Mouse (Mus musculus) lung, adult 2 months (tissue): ENCODE data around the gene Zfp91. TPM values are rescaled to one million over a fixed set of nuclear protein-coding genes. Genes with fewer than 3 reads are reported as not detected.

Experiments
- DNase-seq: peaks from one replicate; pipeline ENCODE4 v3.0.0; 2022
- H3K4me1 ChIP-seq: fragments of 200-500 bp; 2 replicates; pipeline ENCODE4 v1.6.1; 2011; ENCODE audit warnings: low read length; ENCODE audit not compliant: control insufficient read depth, insufficient read depth
- H3K4me3 ChIP-seq: fragments of 200-500 bp; replicated peaks from 2 replicates; pipeline ENCODE3; 2011; ENCODE audit warnings: low read depth, mild to moderate bottlenecking, control low read depth, low read length; ENCODE audit errors: extremely low read depth
- CTCF ChIP-seq: fragments of 200-500 bp; IDR thresholded peaks from 2 replicates; pipeline ENCODE4 v1.5.1; 2011; ENCODE audit warnings: mild to moderate bottlenecking, low read length, control low read depth; ENCODE audit not compliant: insufficient read depth
- POLR2A ChIP-seq: fragments of 200-500 bp; IDR thresholded peaks from 2 replicates; pipeline ENCODE4 v1.6.1; 2011; ENCODE audit warnings: low read depth, mild to moderate bottlenecking, control low read depth, low read length, borderline replicate concordance; ENCODE audit errors: extremely low read depth
- WGBS: fragments of 180-500 bp; shearing (Covaris S2); methylation state at CpG from one replicate; pipeline ENCODE4 v1.1.7; 2018; 5-methylcytosine and 5-hydroxymethylcytosine counted together
- polyA plus RNA-seq: library from polyadenylated mRNA; depleted of rRNA; stranded (reverse); fragments of >200 nt; gene quantifications from 2 replicates; pipeline ENCODE4 v1.2.3, GENCODE M21; 2012

The Zfp91 gene
- polyA plus RNA-seq, 1 experiment = 14.7 TPM

DNA sequence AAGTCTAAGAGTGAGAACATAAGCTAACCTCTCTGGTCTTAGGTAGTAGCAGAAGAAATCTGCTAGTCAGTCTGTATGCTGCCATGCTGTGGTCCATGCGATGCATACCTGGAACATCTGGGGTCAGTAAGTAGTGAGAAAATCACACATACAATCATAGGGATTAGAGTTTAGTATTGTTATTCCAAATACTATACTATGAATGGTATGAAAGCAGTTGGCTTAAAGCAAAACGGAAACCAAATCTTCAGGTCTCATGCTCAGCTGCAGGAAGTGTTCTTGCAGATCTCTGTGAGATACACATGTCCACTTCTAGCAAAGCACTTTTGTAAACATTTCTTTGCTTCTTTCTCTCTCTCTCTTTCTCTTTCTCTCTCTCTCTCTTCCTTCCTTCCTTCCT, 10.3 kb upstream of the Zfp91 start:
- no peak for DNase-seq
- Histone ChIP-seq H3K4me3 (no peak overlapping the region), H3K4me1 (no peaks in the 10 kb centered on the region)
- WGBS = 57% methylated on average over 2 of the region's 2 CpGs
- TF ChIP-seq CTCF = no peak

DNA sequence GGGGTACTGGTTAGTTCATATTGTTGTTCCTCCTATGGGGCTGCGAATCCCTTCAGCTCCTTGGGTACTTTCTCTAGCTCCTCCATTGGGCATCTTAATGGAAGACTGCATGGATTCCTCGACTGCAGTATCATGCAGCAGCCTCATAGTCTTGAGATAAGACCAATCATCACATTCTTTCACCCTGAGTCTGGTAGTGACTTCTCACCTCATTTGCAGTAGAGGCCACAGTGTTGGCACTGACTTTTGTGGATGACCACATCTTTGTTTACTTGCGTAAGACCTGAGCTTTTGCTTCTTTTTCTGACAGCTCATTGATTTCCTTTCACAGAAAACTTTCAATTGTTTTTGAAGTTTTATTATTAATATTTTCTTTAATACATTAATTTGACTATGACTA, 9.8 kb upstream of the Zfp91 start:
- TF ChIP-seq POLR2A = no peak
- no peak for TF ChIP-seq CTCF
- H3K4me3 ChIP-seq = no peak overlapping the region
- WGBS = 73% methylated on average over 3 of the region's 3 CpGs
- no peak for DNase-seq
- no peaks in the 10 kb centered on the region for H3K4me1 ChIP-seq

DNA sequence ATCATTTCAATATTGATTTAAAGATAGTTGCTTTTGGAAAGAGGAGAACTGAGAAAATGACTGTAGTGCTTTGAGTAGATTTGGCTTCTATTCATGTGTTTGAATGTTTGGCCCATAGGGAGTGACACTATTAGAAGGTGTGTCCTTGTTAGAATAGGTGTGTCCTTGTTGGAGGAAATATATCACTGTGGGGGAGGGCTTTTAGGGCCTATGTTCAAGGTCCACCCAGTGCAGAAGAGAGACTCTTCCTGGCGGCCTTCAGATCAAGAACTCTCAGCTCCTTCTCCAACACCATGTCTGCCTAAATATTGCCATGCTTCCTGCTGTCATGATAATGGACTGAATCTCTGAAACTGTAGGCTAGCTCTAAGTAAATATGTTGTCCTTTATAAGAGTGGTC, 8.3 kb upstream of the Zfp91 start:
- no peaks in the 10 kb centered on the region for H3K4me1 ChIP-seq
- H3K4me3 ChIP-seq = no peak overlapping the region
- no peak for DNase-seq
- TF ChIP-seq CTCF = no peak
- no peak for TF ChIP-seq POLR2A
- WGBS = 81% methylated on average over 1 of the region's 1 CpGs

DNA sequence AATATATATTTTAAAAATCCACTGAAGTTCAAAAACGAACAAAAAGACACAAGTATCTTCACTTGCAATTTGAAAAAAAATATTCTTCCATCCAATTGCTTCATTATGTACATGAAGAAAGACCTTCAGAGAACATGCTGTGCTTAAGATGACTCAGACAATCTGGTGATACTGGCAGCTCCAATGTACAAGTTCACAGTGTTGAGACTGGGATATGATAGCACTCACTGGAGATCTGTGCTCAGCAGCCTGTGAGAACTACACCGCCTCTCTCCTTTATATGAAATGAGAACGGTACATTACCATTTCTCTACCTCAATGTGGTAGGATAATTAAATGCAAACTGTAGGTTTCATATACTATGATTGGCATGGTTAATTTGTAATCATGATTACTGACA, 6.9 kb upstream of the Zfp91 start:
- Histone ChIP-seq H3K4me1 (no peaks in the 10 kb centered on the region), H3K4me3 (no peak overlapping the region)
- 75% methylated on average over 3 of the region's 3 CpGs for WGBS
- TF ChIP-seq CTCF (no peak), POLR2A (no peak)
- no peak for DNase-seq

DNA sequence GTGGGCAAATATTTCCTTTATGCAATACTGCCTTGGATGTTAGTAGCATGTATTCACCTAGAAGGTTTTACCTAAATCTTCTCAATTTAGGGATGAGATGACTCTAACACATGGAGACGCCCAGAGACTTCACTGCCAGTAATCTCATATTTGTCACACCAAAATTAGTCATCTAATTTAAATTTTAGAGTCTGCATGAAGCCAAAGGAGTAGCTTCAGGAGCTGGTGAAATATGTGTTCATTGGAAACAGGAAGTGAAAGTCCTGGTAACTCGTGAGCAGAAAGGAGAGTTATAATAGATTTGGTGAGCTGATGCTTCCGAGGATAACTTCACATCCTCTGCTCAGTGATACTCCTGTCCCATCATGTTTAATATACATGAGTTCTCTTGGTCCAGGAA, 5.1 kb upstream of the Zfp91 start:
- 56% methylated on average over 3 of the region's 3 CpGs for WGBS
- no peak for DNase-seq
- TF ChIP-seq POLR2A (no peak), CTCF (no peak)
- Histone ChIP-seq H3K4me3 (no peak overlapping the region), H3K4me1 (no peaks in the 10 kb centered on the region)

DNA sequence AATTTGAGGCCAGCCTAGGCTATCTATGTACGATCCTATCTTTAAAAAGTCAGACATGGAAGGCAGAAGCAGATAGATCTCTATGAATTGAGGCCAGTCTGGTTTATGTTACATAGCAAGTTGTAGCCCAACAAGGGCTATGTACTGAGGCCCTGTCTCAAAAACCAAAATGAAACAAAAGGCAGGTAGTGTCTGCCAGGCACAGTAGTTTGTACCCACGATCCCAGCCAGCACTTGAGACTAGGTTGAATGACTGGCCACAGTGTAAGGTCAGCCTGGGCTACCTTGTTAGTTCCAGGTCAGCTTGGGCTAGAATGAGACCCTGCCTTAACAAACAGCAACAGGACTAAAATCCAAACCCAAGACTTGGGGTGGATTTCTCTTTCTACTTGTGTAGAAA, 4.7 kb upstream of the Zfp91 start:
- Histone ChIP-seq H3K4me3 (no peak overlapping the region), H3K4me1 (no peaks in the 10 kb centered on the region)
- TF ChIP-seq CTCF (no peak), POLR2A (no peak)
- WGBS = 67% methylated on average over 2 of the region's 2 CpGs
- no peak for DNase-seq

DNA sequence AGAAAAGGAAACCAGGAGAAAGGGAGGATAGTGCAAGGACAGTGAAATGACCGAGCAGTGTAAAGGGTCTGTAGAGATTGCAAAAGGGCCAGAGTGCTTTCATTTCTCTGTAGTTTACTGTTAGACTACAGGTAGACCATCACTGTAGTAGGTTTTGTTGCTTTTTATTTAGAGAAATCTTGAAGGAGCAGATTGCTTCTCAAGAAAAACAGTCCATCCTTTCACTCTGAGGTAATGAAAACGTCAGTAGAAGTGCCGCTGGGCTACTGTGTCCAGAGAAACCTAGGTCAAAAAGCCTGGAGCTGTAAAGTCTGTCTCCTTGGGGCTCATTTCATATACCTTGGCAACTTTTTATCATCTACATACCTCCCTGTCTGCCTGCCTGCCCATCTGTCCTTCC, 3.2 kb upstream of the Zfp91 start:
- DNase-seq = no peak
- TF ChIP-seq CTCF = no peak
- TF ChIP-seq POLR2A = no peak
- Histone ChIP-seq H3K4me3 (no peak overlapping the region), H3K4me1 (no peaks in the 10 kb centered on the region)
- 75% methylated on average over 3 of the region's 3 CpGs for WGBS

DNA sequence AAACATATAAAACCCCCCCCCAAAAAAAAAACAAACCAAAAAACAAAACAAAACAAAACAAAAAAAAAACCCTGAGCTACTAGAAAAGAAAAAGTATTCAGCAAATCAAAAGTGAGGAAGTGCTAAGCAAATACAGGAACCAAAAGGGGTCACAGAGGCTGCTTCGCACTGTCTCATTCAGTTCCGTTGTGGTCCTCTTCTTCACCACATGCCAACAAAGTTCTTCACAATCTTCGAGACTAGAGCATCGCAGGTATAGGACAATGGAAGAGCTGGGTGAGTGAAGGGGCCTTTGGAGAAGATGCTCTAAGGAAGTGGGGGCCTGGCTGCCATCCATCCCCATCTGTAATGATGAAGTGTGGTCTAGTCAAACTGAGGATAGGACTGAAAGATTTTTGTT, 2.5 kb upstream of the Zfp91 start:
- WGBS = 45% methylated on average over 4 of the region's 4 CpGs
- Histone ChIP-seq H3K4me3 (peak overlapping the region; percentile 28), H3K4me1 (peaks cover under 1% of the 10 kb centered on the region; the same call in 1 of the 2 replicates)
- no peak for DNase-seq
- TF ChIP-seq POLR2A (no peak), CTCF (no peak)

DNA sequence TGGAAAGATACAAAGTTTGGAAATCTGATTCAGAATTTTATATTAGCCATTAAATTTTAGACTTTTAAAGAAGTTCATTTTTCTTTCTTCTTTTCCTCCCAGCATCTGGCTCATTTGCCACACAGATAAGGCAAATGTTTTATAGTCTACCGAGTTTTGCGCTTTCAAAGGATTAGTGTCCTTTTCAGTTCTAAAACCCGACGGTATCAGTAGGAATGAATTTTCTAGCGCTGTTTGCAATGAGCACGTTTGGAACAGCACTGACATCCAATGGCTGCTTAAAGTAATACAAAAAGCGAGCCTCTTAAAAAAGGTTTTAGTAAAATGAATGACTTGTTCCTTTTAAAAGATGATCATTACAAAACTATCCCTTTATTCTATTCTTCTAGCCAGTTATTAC, 1.1 kb upstream of the Zfp91 start:
- TF ChIP-seq POLR2A = no peak
- no peak for TF ChIP-seq CTCF
- DNase-seq = no peak
- peak overlapping the region; percentile 70 for H3K4me3 ChIP-seq

DNA sequence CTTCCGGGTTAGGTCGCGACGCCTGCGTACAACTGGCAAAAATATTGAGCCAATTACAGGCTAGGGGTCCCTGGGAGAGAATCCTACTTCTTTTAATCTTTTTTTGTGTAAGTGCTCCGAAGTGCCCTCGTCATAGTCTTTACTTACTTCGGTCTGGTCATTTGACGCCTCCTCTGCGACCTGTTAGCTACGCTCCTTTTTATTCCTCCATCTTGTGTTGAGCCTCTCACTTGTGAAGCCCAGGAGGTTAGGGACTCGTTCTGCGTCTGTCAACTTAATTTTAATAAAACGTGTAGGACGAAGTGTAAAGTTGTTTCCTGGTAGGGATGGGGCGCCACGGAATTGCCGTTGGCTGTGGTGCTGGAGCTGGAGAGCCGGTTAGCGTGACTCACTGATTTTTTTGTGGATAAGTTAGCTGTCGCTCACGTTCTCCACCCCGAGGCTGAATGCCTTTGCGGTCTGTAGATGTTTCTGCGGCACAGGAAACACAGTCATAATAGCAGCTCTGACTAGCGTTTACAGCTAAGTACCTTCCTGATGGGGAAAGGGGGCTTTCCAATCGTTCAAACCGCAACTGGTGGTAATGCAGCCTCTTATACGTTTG, 504 bp upstream of the Zfp91 start:
- peaks cover 3% of the 10 kb centered on the region; the same call in 1 of the 2 replicates for H3K4me1 ChIP-seq
- WGBS = 0% methylated on average over 29 of the region's 29 CpGs
- peak; percentile 65; the same call in 1 of the 2 replicates for TF ChIP-seq POLR2A
- no peak for TF ChIP-seq CTCF
- DNase-seq = peak; percentile 88
- H3K4me3 ChIP-seq = peak overlapping the region; percentile 70

More for the DNA sequence above, 1.1 kb upstream of the Zfp91 start:
- peaks cover 3% of the 10 kb centered on the region; the same call in 1 of the 2 replicates for H3K4me1 ChIP-seq
- WGBS = under 1% methylated on average over 7 of the region's 7 CpGs

DNA sequence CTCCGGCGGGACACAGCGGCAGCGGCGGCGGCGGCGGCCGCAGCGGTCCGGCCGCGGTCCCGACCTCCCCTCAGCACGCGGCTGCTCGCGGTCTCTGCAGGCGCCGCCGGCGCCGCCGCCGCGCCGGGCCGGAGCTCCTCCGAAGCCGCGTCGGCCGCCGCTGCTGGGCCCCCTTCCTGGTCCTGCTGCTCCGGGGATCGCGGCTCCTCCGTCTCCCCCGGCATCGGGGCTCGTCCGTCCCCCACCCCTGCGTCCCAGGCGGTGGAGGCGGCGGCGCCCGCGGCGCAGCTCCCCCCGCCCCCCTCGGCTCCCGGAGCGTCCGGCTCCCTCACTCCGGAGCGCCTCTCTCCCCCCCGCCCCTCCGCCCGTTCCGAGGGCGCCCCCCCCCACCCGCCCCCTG, 816 bp downstream of the Zfp91 start:
- peak overlapping the region; percentile 92 for H3K4me3 ChIP-seq
- no peak for DNase-seq

More for the DNA sequence above, 816 bp downstream of the Zfp91 start:
- H3K4me1 ChIP-seq = peaks cover 3% of the 10 kb centered on the region; the same call in 1 of the 2 replicates
- under 1% methylated on average over 55 of the region's 63 CpGs for WGBS
- TF ChIP-seq POLR2A = no peak
- TF ChIP-seq CTCF = no peak
